Comparison of ENCODE assay signal across 10 mouse cellular contexts in the genomic region with DNA sequence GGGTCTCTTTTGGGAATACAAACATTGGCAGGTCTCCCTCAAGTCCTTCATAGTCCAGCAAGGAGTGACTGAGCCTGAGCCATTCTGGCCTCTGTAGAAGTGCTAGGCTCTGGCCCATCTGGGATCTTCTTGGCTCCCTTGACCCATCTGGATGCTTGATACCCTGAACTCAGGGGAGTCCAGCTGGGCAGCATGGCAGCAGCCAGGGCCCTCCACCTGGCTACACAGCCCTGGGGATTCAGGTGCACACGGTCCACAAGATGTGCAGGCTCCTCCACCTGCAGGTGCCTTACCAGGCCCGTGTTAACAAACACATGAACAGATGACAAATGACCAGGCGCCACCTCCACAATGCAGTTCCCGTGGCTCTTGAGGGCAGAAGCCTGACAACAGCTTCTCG. TPM values are rescaled to one million over a fixed set of nuclear protein-coding genes. Genes with fewer than 3 reads are reported as not detected.
DNase-seq lines count a peak whose midpoint lies in the region; ATAC-seq and TF ChIP-seq lines count a peak whose summit lies in the region.
"Had no signal": no experiment of that assay in that cellular context is flagged by ENCODE, and none has a peak within 500 bp of the region (broad histone marks: within the 10 kb centered on the region; RNA-seq: fewer than 3 reads in every experiment).

No protein-coding gene starts in this region.

- H3K4me2 ChIP-seq in lung, embryonic 16.5 days (ENCODE audit: low read depth, low read length), result peak overlapping the region; percentile 23; the same call in 1 of the 2 replicates
- no peak overlapping the region for H3K4me2 ChIP-seq in limb, embryonic 15.5 days
- no peak overlapping the region for H3K4me2 ChIP-seq in stomach, postnatal 0 days (replicated peaks; ENCODE audit: low read depth)

- DNase-seq in cerebellum, postnatal 25 days, result peak; percentile 41 to 47
- no peak for DNase-seq in cerebellum, adult 8-10 months
- DNase-seq in lung, postnatal 25 days (ENCODE audit: low spot score), result no peak
- no peak for DNase-seq in stomach, postnatal 0 days (ENCODE audit: low spot score)
- DNase-seq in layer of hippocampus, adult 9-10 months (ENCODE audit: low spot score), result no peak
- DNase-seq: adrenal gland, postnatal 36 days had no signal

- H3K4me1 ChIP-seq in lung, embryonic 16.5 days (replicated peaks; ENCODE audit: control insufficient read depth, insufficient read depth, low read length), result peaks cover 90% of the 10 kb centered on the region
- peaks cover 96% of the 10 kb centered on the region for H3K4me1 ChIP-seq in limb, embryonic 15.5 days
- peaks cover 22% of the 10 kb centered on the region for H3K4me1 ChIP-seq in stomach, postnatal 0 days (replicated peaks; ENCODE audit: control insufficient read depth, insufficient read depth)

- ATAC-seq in lung, embryonic 16.5 days (ENCODE audit: low read depth), result no peak
- no peak for ATAC-seq in limb, embryonic 15.5 days (ENCODE audit: insufficient number of reproducible peaks, low FRiP score, low TSS enrichment, low read depth)
- no peak for ATAC-seq in stomach, postnatal 0 days (ENCODE audit: low FRiP score, low TSS enrichment)
- no peak for ATAC-seq in megakaryocyte, adult 5-6 weeks (ENCODE audit: poor library complexity, severe bottlenecking)

- H3K27me3 ChIP-seq in lung, embryonic 16.5 days (ENCODE audit: control insufficient read depth, insufficient read depth, low read depth, low read length), result no peaks in the 10 kb centered on the region
- no peaks in the 10 kb centered on the region for H3K27me3 ChIP-seq in limb, embryonic 15.5 days
- H3K27me3 ChIP-seq in stomach, postnatal 0 days (ENCODE audit: control insufficient read depth, insufficient read depth, low read length), result no peaks in the 10 kb centered on the region

- no peaks in the 10 kb centered on the region for H3K9me3 ChIP-seq in lung, embryonic 16.5 days (ENCODE audit: control insufficient read depth, low read length)
- H3K9me3 ChIP-seq in limb, embryonic 15.5 days, result no peaks in the 10 kb centered on the region
- H3K9me3 ChIP-seq in stomach, postnatal 0 days (ENCODE audit: control insufficient read depth, low read length), result no peaks in the 10 kb centered on the region

- peaks cover 12% of the 10 kb centered on the region for H3K36me3 ChIP-seq in lung, embryonic 16.5 days (ENCODE audit: control insufficient read depth, insufficient read depth, low read length)
- H3K36me3 ChIP-seq in limb, embryonic 15.5 days, result peaks cover 83% of the 10 kb centered on the region
- H3K36me3 ChIP-seq in stomach, postnatal 0 days (ENCODE audit: control insufficient read depth, insufficient read depth, low read length), result peaks cover 18% of the 10 kb centered on the region

- 29% methylated on average over 5 of the region's 5 CpGs for WGBS in lung, embryonic 16.5 days
- WGBS in limb, embryonic 15.5 days, result 69% methylated on average over 5 of the region's 5 CpGs
- 26% methylated on average over 5 of the region's 5 CpGs for WGBS in stomach, postnatal 0 days

- TF ChIP-seq EP300 in stomach, postnatal 0 days (optimal IDR thresholded peaks at IDR 0.05), result no peak

- no peak for TF ChIP-seq CTCF in stomach, postnatal 0 days (IDR thresholded peaks at IDR 0.05; ENCODE audit: low read depth)

- H3K9ac ChIP-seq in lung, embryonic 16.5 days (ENCODE audit: low read length), result peak overlapping the region; percentile 54
- H3K9ac ChIP-seq in limb, embryonic 15.5 days, result no peak overlapping the region
- peak overlapping the region; percentile 38; the same call in 1 of the 2 replicates for H3K9ac ChIP-seq in stomach, postnatal 0 days (ENCODE audit: low read length)

- no peak overlapping the region for H3K4me3 ChIP-seq in lung, embryonic 16.5 days (ENCODE audit: low read length)
- no peak overlapping the region for H3K4me3 ChIP-seq in limb, embryonic 15.5 days
- H3K4me3 ChIP-seq in stomach, postnatal 0 days (ENCODE audit: low read depth, low read length), result no peak overlapping the region
- H3K4me3 ChIP-seq: left cerebral cortex, adult 2 months had no signal

- peak overlapping the region; percentile 93 for H3K27ac ChIP-seq in lung, embryonic 16.5 days (ENCODE audit: low read length)
- peak overlapping the region; percentile 61 for H3K27ac ChIP-seq in limb, embryonic 15.5 days
- peak overlapping the region; percentile 58; the same call in 1 of the 2 replicates for H3K27ac ChIP-seq in stomach, postnatal 0 days (replicated peaks)

RNA-seq across cellular contexts. Expression of a gene that starts 10.0 kb away (rescaled TPM):
- polyA plus RNA-seq in lung, embryonic 16.5 days (2015; fragmentation: Nextera tagmentation; extraction: Ambion mirVana), result 42.4 and 43.5 TPM in 2 replicates
- polyA plus RNA-seq in limb, embryonic 15.5 days (2015; fragmentation: Nextera tagmentation; extraction: Ambion mirVana), result 75.1 and 86.0 TPM in 2 replicates
- 84.5 and 98.2 TPM in 2 replicates for polyA plus RNA-seq in stomach, postnatal 0 days (2015; fragmentation: Nextera tagmentation; extraction: Ambion mirVana)
- 112 and 121 TPM in 2 replicates for total RNA-seq in megakaryocyte, adult 5-6 weeks (2015)
- total RNA-seq in megakaryocyte, adult 5-6 weeks (2017), result 112 and 118 TPM in 2 replicates

RNA-seq across cellular contexts. Expression of a gene that starts 14.0 kb away (rescaled TPM):
- 11.1 and 11.3 TPM in 2 replicates for polyA plus RNA-seq in lung, embryonic 16.5 days (2015; fragmentation: Nextera tagmentation; extraction: Ambion mirVana)
- polyA plus RNA-seq in limb, embryonic 15.5 days (2015; fragmentation: Nextera tagmentation; extraction: Ambion mirVana), result 3.4 and 3.7 TPM in 2 replicates
- 11.3 and 12.1 TPM in 2 replicates for polyA plus RNA-seq in stomach, postnatal 0 days (2015; fragmentation: Nextera tagmentation; extraction: Ambion mirVana)
- 6.4 and 9.0 TPM in 2 replicates for total RNA-seq in megakaryocyte, adult 5-6 weeks (2015)
- 3.9 and 4.7 TPM in 2 replicates for total RNA-seq in megakaryocyte, adult 5-6 weeks (2017)

RNA-seq across cellular contexts. Expression of a gene that starts 20.2 kb away (rescaled TPM):
- 181 and 206 TPM in 2 replicates for polyA plus RNA-seq in lung, embryonic 16.5 days (2015; fragmentation: Nextera tagmentation; extraction: Ambion mirVana)
- 195 and 218 TPM in 2 replicates for polyA plus RNA-seq in limb, embryonic 15.5 days (2015; fragmentation: Nextera tagmentation; extraction: Ambion mirVana)
- 91.5 and 97.1 TPM in 2 replicates for polyA plus RNA-seq in stomach, postnatal 0 days (2015; fragmentation: Nextera tagmentation; extraction: Ambion mirVana)
- total RNA-seq in megakaryocyte, adult 5-6 weeks (2015), result 116 and 130 TPM in 2 replicates
- total RNA-seq in megakaryocyte, adult 5-6 weeks (2017), result 122 and 162 TPM in 2 replicates

RNA-seq across cellular contexts. Expression of a gene that starts 44.8 kb away (rescaled TPM):
- polyA plus RNA-seq in lung, embryonic 16.5 days (2015; fragmentation: Nextera tagmentation; extraction: Ambion mirVana), result 9.4 and 10.3 TPM in 2 replicates
- polyA plus RNA-seq in limb, embryonic 15.5 days (2015; fragmentation: Nextera tagmentation; extraction: Ambion mirVana), result 11.6 and 27.2 TPM in 2 replicates
- polyA plus RNA-seq in stomach, postnatal 0 days (2015; fragmentation: Nextera tagmentation; extraction: Ambion mirVana), result 4.7 and 6.4 TPM in 2 replicates
- total RNA-seq in megakaryocyte, adult 5-6 weeks (2015), result 73.5 and 82.1 TPM in 2 replicates
- 72.3 and 74.9 TPM in 2 replicates for total RNA-seq in megakaryocyte, adult 5-6 weeks (2017)

RNA-seq across cellular contexts. Expression of a gene that starts 55.6 kb away (rescaled TPM):
- polyA plus RNA-seq in lung, embryonic 16.5 days (2015; fragmentation: Nextera tagmentation; extraction: Ambion mirVana), result 13.5 and 15.8 TPM in 2 replicates
- 24.0 and 26.7 TPM in 2 replicates for polyA plus RNA-seq in limb, embryonic 15.5 days (2015; fragmentation: Nextera tagmentation; extraction: Ambion mirVana)
- 20.7 and 21.2 TPM in 2 replicates for polyA plus RNA-seq in stomach, postnatal 0 days (2015; fragmentation: Nextera tagmentation; extraction: Ambion mirVana)
- total RNA-seq in megakaryocyte, adult 5-6 weeks (2015), result 0.41 and 1.2 TPM in 2 replicates
- 0.20 and 0.22 TPM in 2 replicates for total RNA-seq in megakaryocyte, adult 5-6 weeks (2017)

Comparison
In these comparisons a context has a peak if more than half of its experiments do, and no peak if none do; other contexts are left out.
1. DNase-seq: peak in cerebellum, postnatal 25 days (2 of 2); none in cerebellum, adult 8-10 months (single experiment), lung, postnatal 25 days (single experiment), stomach, postnatal 0 days (single experiment) and layer of hippocampus, adult 9-10 months (single experiment).
2. Peak in every context shown above with its lines, with median percentiles within 50 percentile points of each other: H3K27ac ChIP-seq.